Mouse (Mus musculus) heart, embryonic 10.5 days (tissue): ENCODE data around the gene Fgd6. TPM values are rescaled to one million over a fixed set of nuclear protein-coding genes. Genes with fewer than 3 reads are reported as not detected.

ENCODE experiments used
- polyA plus RNA-seq: library from polyadenylated mRNA; unstranded; fragments of >200 nt; fragmentation: Nextera tagmentation; extraction: Ambion mirVana; gene quantifications from 2 replicates; pipeline ENCODE4 v1.2.1, GENCODE M21; 2016

The Fgd6 gene
- polyA plus RNA-seq, 1 experiment from 2014 or later: 2.9 TPM

Other genes with a start within 250 kb of the Fgd6 start
- 1.6 and 2.0 TPM in 2 replicates for gene Usp44, start 204.4 kb upstream of the Fgd6 start, polyA plus RNA-seq
- 176 and 208 TPM in 2 replicates for gene Metap2, start 138.9 kb upstream of the Fgd6 start, polyA plus RNA-seq
- gene Vezt, start 184 bp upstream of the Fgd6 start, polyA plus RNA-seq: 20.6 and 26.3 TPM in 2 replicates
- 8.8 and 9.3 TPM in 2 replicates for gene Nr2c1, start 112.0 kb downstream of the Fgd6 start, polyA plus RNA-seq
- 612 and 687 TPM in 2 replicates for gene Ndufa12, start 162.7 kb downstream of the Fgd6 start, polyA plus RNA-seq